Mouse (Mus musculus) lung, postnatal 0 days (tissue): ENCODE measurements at regions not wholly inside any gene's neighbourhood (a gene's known extent, or its start where the extent isn't known, plus 50 kb on each side); places are given as distances from the start of the nearest gene placed in this dataset.

Experiments used
- CTCF ChIP-seq: IDR thresholded peaks from 2 replicates; pipeline ENCODE4 v1.5.1; 2016; ENCODE audit warnings: antibody characterized with exemption, mild to moderate bottlenecking
- EP300 ChIP-seq: IDR thresholded peaks from 2 replicates; pipeline ENCODE4 v1.6.1; 2016; ENCODE audit warnings: antibody characterized with exemption, mild to moderate bottlenecking, control low read depth

DNA sequence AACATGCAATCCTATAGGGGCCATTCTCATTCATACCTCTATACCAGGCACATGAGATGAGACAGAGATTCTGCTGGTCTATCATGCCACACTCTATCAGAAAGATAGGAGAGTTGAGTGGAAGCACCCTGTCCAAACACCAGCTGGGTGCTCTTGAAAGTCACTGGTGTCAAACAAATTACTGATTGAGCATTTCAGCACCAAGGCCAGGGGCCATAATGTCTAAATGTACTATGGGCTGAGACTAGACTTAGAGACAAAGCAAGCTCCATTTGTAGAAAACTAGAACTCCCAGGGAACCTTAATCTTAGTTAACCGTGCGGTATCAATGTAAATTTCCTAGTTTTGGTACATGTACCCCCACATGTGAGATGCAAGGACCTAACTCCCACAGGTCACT, 452.5 kb downstream of the Tcerg1l start:
- TF ChIP-seq CTCF (no peak), EP300 (no peak)
